Mouse (Mus musculus): Measurements from ENCODE around the gene Ccdc194. TPM values are rescaled to one million over a fixed set of nuclear protein-coding genes. Genes with fewer than 3 reads are reported as not detected.

The Ccdc194 gene
- polyA plus RNA-seq, 1 experiment, result 0.16 TPM

DNA sequence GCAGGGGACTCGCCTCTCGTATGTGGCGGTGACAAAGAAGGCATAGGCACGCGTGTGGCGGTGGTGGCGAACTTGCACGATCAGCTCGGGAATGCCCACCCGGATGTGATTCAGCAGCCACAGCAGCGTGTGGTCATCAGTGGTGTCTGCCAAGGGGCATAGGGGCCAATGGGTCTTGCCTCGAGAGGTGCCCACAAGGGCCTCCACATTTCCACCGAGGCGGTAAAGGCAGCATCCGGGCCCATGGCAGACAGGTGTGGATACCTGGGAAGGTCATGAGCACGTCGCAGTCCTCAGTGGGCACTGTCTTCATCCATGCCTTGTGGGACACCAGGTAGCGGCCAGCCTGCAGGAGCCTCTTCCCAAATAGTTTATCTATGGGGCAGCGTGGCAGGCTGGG is 40.8 kb downstream of the Ccdc194 start:
- Histone ChIP-seq H3K27me3 (replicated peaks) (peaks cover 17% of the 10 kb centered on the region), H3K36me3 (replicated peaks; ENCODE audit: low read length) (peaks cover 2% of the 10 kb centered on the region), H3K9me3 (no peaks in the 10 kb centered on the region), H3K4me3 (replicated peaks) (peak overlapping the region; percentile 64), H3K4me1 (peaks cover 64% of the 10 kb centered on the region)
- no peak for TF ChIP-seq FLI1 (IDR thresholded peaks at IDR 0.05; ENCODE audit: low read length)
- no peak for TF ChIP-seq GATA1 (IDR thresholded peaks at IDR 0.05; ENCODE audit: borderline replicate concordance, low read length)

DNA sequence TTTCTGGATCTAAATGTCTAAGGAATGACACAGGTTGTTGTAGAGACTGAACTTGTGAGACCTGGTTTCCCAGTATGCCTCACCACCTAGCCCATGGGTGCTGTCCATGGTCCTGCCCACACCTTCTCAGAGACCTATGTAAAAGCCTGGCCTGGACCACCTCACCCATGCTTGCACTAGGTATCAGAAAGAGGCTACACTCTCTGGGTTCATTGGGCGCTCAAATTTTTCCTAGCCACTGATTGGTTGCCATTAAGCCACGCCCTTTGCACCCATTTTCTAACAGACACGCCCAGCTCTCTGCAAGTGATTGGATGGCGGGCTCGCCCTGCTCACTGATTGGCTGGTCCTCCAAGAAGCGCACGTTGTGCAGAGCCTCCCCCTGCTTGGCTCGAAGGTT is 41.6 kb downstream of the Ccdc194 start:
- Histone ChIP-seq H3K4me3 (replicated peaks) (no peak overlapping the region), H3K4me1 (peaks cover 56% of the 10 kb centered on the region), H3K36me3 (replicated peaks; ENCODE audit: low read length) (no peaks in the 10 kb centered on the region), H3K27me3 (replicated peaks) (peaks cover 19% of the 10 kb centered on the region), H3K9me3 (no peaks in the 10 kb centered on the region)
- TF ChIP-seq GATA1 (IDR thresholded peaks at IDR 0.05; ENCODE audit: borderline replicate concordance, low read length) (no peak), FLI1 (IDR thresholded peaks at IDR 0.05; ENCODE audit: low read length) (no peak)

DNA sequence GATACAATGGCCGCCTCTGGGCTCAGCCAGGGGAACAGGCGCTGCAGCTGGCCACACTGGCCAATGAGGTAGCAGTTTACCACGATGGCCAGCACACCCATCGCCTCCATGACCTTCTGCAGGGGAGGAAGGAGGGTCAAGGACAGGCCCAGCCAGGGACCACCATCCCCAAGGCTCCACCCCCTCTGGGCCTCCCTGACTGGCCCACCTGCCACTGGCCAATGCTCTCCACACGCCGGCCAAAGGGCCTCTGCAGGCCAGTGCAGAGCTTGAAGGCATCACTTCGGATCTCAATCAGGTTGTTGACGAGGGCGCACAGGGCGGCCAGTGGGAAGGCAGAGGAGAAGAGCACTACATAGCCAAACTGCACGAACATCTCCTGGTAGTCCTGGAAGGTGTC is 46.6 kb downstream of the Ccdc194 start:
- H3K27me3 ChIP-seq (replicated peaks), result peaks cover 7% of the 10 kb centered on the region
- no peak overlapping the region for H3K4me3 ChIP-seq (replicated peaks)
- H3K36me3 ChIP-seq (replicated peaks; ENCODE audit: low read length), result peaks cover 19% of the 10 kb centered on the region
- H3K9me3 ChIP-seq, result no peaks in the 10 kb centered on the region
- peaks cover 40% of the 10 kb centered on the region for H3K4me1 ChIP-seq
- TF ChIP-seq GATA1 (IDR thresholded peaks at IDR 0.05; ENCODE audit: borderline replicate concordance, low read length) (no peak), FLI1 (IDR thresholded peaks at IDR 0.05; ENCODE audit: low read length) (no peak)

DNA sequence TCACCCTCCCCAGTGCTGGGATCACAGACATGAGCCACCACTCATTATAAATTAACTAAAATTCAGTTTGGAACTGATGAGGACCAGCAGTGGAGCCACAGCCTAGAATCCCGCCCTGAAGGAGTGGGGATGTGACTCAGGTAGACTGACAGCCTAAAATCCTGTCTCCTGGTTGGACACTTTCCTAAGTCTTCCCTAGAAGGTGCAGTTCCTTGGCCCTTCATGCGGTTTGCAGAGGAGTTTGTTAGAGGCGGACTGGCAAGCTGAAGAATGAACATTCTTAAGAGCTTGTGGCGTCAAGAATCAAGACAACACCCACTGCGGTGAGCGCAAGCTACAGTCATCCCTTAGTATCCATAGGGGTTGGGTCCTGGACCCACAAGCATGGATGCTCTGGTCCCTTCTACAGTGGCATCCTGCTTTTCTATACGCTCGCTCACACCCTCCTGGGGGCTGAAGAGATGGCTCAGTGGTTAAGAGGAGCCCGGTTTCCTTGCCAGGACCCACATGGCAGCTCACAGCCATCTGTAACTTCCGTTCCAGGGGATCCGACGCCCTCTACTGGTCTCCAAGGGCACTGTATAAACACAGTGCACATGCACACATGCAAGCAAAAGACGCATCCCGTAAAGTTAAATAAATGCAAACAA is 48.2 kb downstream of the Ccdc194 start:
- no peak for TF ChIP-seq GATA1 (IDR thresholded peaks at IDR 0.05; ENCODE audit: borderline replicate concordance, low read length)
- no peak for TF ChIP-seq FLI1 (IDR thresholded peaks at IDR 0.05; ENCODE audit: low read length)
- Histone ChIP-seq H3K4me3 (replicated peaks) (peak overlapping the region; percentile 94), H3K9me3 (no peaks in the 10 kb centered on the region), H3K4me1 (peaks cover 30% of the 10 kb centered on the region), H3K36me3 (replicated peaks; ENCODE audit: low read length) (peaks cover 35% of the 10 kb centered on the region), H3K27me3 (replicated peaks) (peaks cover 7% of the 10 kb centered on the region)

DNA sequence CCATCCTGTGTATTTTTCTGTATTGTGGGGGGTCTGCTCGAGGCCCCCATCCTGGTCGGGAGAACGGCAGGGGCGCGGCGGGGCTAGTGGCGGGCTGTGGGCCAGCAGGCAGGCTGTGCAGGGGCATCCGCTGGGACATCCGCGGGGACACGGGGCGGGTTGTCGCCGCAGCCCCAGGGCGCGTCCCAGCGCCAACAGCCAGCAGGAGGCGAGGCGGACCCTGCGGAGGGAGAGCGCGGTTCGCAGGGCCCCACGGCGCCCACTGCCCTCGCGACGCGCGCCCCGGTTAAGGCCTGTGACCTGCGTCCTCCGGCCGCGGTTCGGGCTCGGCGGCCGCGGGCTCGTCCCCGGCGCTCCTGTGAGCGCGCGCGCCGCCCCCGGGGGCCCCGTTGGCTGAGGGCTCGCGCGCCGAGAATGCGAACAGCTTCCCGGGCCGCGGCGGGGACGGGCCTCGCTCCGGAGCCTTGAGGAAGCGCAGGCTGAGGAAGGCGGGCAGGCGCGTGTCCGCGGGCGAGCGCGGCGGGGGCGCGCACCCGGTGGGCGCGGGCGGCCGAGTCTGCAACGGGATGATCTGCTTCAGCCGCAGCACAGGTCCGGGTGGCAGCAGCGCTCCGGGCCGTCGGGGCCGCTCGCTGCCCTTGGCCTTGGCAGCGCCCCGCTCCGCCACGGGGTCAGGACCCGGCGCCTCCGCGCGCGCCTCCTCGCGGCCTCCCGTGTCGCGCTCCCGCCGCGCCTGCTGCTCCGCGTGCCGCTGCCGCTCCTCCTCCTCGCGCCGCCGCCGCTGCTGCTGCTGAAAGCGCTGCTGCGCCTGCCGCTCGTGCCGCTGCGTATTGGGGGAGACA is 49.2 kb downstream of the Ccdc194 start:
- Histone ChIP-seq H3K27me3 (replicated peaks) (peaks cover 5% of the 10 kb centered on the region), H3K36me3 (replicated peaks; ENCODE audit: low read length) (peaks cover 45% of the 10 kb centered on the region), H3K9me3 (no peaks in the 10 kb centered on the region), H3K4me1 (peaks cover 37% of the 10 kb centered on the region), H3K4me3 (replicated peaks) (peak overlapping the region; percentile 94)
- TF ChIP-seq FLI1 (IDR thresholded peaks at IDR 0.05; ENCODE audit: low read length), result no peak
- no peak for TF ChIP-seq GATA1 (IDR thresholded peaks at IDR 0.05; ENCODE audit: borderline replicate concordance, low read length)

DNA sequence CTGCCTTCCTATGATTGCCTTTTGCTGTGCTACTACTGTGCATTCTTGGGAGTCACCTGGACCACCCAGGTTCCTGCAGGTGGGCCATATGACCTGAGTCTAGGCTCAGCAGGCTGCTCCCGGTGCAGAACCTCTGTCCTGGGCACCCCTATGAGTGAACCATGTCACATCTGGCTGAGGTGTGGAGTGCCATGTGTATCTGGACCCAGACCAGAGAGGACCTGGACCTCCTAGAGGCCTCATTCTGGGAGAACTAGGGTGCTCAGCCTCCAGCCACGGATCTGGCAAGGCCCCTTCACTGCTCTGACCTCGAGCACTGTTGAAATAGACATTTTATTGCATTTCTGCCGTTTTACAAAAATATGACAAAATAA is 49.8 kb downstream of the Ccdc194 start:
- Histone ChIP-seq H3K4me1 (peaks cover 43% of the 10 kb centered on the region), H3K4me3 (replicated peaks) (peak overlapping the region; percentile 94), H3K27me3 (replicated peaks) (peaks cover 2% of the 10 kb centered on the region), H3K36me3 (replicated peaks; ENCODE audit: low read length) (peaks cover 51% of the 10 kb centered on the region), H3K9me3 (no peaks in the 10 kb centered on the region)
- TF ChIP-seq FLI1 (IDR thresholded peaks at IDR 0.05; ENCODE audit: low read length) (no peak), GATA1 (IDR thresholded peaks at IDR 0.05; ENCODE audit: borderline replicate concordance, low read length) (no peak)

DNA sequence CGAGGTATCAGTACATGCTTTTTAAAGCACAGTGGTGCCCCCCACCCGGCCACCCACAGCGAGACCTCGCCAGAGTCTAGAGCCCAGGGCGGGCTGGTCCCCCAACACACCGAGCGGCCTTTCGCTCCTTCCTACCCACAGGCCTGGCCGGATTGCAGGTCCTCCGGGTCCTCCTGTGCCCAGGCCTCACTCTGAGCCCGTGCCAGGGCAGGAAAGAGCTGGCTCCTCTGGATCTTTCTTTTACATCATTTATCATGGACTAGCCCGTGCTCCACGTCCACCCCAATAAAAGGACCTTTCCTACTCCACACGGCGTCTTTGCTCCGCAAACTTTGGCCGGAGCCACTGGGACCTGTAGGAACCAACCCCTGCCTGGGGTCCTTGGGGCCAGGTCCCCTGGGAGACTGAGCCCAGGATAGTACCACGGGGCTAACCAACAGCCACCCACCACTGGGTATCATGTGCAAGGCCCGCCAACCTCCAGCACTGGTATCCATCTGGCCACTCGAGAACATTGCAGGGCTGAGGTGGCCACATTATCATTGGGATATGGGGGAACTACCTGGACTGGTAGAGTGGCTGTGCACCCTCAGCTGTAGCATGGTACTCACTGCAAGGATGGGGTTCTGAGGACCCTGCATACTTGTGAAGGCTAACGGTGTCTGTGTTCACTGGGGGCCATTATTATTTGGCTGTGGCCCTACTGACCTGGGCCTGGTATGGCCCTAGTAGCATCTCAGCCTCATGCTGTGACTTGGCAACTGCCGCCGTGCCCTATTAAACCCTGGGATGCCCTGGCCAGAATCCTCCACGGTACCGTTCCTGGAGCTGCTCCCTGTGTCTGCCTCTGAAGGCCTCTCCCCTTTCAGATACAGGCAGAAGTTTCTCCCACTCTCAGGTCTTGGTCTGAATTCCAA is 50.5 kb downstream of the Ccdc194 start:
- TF ChIP-seq FLI1 (IDR thresholded peaks at IDR 0.05; ENCODE audit: low read length) (no peak), GATA1 (IDR thresholded peaks at IDR 0.05; ENCODE audit: borderline replicate concordance, low read length) (no peak)
- peaks cover 57% of the 10 kb centered on the region for H3K36me3 ChIP-seq (replicated peaks; ENCODE audit: low read length)
- H3K4me1 ChIP-seq, result peaks cover 50% of the 10 kb centered on the region
- H3K4me3 ChIP-seq (replicated peaks), result peak overlapping the region; percentile 94
- peaks cover 2% of the 10 kb centered on the region for H3K27me3 ChIP-seq (replicated peaks)
- no peaks in the 10 kb centered on the region for H3K9me3 ChIP-seq

DNA sequence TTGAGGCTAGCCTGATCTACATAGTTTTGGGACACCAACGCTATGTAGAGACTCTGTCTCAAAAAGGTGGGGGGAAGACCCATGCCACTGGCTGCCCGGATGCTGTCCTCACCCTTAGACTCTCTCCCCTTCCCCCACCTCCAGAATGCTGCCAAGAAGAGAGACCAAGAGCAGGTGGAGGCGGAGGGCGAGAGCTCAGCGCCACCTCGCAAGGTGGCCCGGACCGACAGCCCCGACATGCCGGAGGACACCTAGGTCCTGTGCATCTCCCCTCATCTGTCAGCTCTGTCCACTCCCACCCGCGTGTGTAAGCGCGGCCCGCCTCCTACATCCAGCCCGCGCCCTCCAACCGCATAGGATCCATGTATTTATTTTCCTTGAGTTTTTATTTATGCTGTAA is 51.2 kb downstream of the Ccdc194 start:
- Histone ChIP-seq H3K27me3 (replicated peaks) (peaks cover 2% of the 10 kb centered on the region), H3K36me3 (replicated peaks; ENCODE audit: low read length) (peaks cover 57% of the 10 kb centered on the region), H3K4me3 (replicated peaks) (no peak overlapping the region), H3K4me1 (peaks cover 56% of the 10 kb centered on the region), H3K9me3 (no peaks in the 10 kb centered on the region)
- TF ChIP-seq GATA1 (IDR thresholded peaks at IDR 0.05; ENCODE audit: borderline replicate concordance, low read length) (no peak), FLI1 (IDR thresholded peaks at IDR 0.05; ENCODE audit: low read length) (no peak)

DNA sequence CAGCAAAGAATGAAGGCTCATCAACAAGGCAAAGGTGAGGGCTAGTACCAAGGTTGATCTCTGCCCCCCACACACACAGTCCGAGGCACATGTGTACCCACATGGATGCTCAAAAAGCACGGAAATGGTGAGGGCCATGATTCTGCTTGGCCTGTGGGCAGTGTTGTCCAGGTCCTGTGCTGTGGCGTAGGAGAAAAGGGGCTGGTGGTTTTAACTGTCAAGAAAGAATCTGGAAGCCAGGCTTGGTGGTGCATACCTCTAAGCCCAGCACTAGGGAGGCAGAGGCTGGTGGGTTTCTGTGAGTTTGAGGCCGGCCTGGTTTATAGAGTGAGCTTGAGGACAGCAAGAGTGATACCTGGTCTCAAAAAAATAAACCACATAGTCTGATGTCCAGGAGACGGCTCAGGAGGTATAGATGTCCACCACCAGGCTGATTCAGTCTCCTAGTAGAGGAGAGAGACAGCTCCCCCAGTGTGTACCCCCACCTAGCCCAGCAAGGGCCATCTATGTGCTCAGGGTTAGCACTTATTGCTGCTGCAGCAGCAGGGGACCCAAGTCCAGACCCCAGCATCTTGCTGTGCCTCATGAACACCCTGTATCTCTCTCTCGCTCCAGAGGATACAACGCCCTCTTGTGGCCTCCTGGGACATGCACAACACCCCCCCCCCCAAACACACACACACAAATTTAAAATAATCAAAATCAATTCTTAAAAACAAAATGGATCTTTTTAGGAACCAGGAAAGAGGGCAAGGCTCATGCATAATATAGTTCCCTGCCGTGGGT is 52.7 kb downstream of the Ccdc194 start:
- H3K9me3 ChIP-seq, result no peaks in the 10 kb centered on the region
- no peak overlapping the region for H3K4me3 ChIP-seq (replicated peaks)
- H3K4me1 ChIP-seq, result peaks cover 62% of the 10 kb centered on the region
- peaks cover 57% of the 10 kb centered on the region for H3K36me3 ChIP-seq (replicated peaks; ENCODE audit: low read length)
- no peaks in the 10 kb centered on the region for H3K27me3 ChIP-seq (replicated peaks)
- no peak for TF ChIP-seq FLI1 (IDR thresholded peaks at IDR 0.05; ENCODE audit: low read length)
- TF ChIP-seq GATA1 (IDR thresholded peaks at IDR 0.05; ENCODE audit: borderline replicate concordance, low read length), result no peak

Data from megakaryocyte, embryonic 14.5 days (primary cell).